Mouse (Mus musculus): ENCODE measurements around the gene Plekha8. TPM values are rescaled to one million over a fixed set of nuclear protein-coding genes. Genes with fewer than 3 reads are reported as not detected.

The Plekha8 gene
- polyA plus RNA-seq, 1 experiment from 2014 or later: 15.0 TPM

- Histone ChIP-seq H3K9ac (peak within 1 kb of the TSS; percentile 77), H3K27me3 (replicated peaks) (peaks cover 8% of the 10 kb centered on the region), H3K27ac (peak within 1 kb of the TSS; percentile 46), H3K4me1 (peaks cover 8% of the 10 kb centered on the region), H3K9me3 (no peaks in the 10 kb centered on the region), H3K4me2 (replicated peaks) (peak within 1 kb of the TSS; percentile 94), H3K4me3 (peak within 1 kb of the TSS; percentile 89), H3K36me3 (no peaks in the 10 kb centered on the region)
- 4% methylated on average over 46 of the region's 48 CpGs for WGBS
- ATAC-seq (ENCODE audit: low FRiP score, low read depth): peak; percentile 96
Measured at GRCm38 (mm10) chr6:54680891-54681745, 86.2 kb downstream of the Plekha8 start, which contains the start of gene Mturn. Mturn (plus strand) TSS chr6:54681624.

DNA sequence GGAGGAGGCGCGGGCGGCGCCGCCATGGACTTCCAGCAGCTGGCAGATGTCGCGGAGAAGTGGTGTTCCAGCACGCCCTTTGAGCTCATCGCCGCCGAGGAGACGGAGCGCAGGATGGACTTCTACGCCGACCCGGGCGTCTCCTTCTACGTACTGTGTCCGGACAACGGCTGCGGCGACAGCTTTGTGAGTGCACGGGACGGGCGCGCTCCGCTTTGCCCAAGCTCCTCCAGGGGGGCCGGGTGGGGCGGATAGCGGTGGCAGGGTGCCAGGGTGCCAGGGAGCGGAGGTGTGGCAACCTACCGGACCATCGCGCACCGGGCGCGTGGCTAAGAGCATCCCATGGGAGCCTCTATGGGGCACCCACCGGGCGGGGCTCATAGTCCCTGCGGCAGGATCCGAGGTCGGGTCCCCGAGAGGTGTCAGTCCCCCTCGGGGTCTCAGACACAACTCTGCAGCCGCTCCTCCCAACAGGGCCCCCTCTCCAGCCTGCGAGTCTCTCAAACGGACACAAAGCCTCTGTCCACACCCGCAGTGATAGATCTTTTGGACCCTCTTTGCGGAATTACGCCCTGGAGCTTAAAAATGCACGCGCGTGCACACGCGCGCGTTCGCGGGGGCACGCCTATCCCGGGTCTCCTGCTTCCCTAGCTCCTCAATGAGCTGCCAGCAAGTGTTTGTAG is 87.0 kb downstream of the Plekha8 start:
- peak overlapping the region; percentile 94 for H3K4me2 ChIP-seq (replicated peaks)
- H3K27me3 ChIP-seq (replicated peaks): peaks cover 8% of the 10 kb centered on the region
- peaks cover 8% of the 10 kb centered on the region for H3K4me1 ChIP-seq
- peak overlapping the region; percentile 77 for H3K9ac ChIP-seq
- peak overlapping the region; percentile 46 for H3K27ac ChIP-seq
- peak overlapping the region; percentile 89 for H3K4me3 ChIP-seq
- H3K9me3 ChIP-seq: no peaks in the 10 kb centered on the region
- WGBS: under 1% methylated on average over 61 of the region's 61 CpGs
- ATAC-seq (ENCODE audit: low FRiP score, low read depth): peak; percentile 77
- no peaks in the 10 kb centered on the region for H3K36me3 ChIP-seq

DNA sequence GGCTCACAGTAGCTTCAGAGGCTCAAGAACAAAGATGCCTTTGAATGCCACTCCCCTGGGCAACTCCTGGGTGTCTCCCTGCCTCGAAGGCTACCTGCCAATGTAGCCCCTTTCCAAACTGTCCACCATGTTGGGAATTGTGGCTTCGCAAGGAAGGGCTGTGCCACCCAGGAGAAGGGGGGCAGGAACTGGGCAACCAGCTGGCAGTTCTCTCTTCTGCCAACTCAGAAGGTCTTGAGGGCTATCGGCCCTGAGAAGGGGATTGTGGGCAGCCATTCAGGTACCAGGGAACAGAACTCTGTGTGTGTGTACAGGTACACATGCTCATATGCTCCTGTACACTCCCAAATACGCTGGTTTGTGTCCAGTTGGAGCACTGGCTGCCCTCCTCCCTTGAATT is 89.2 kb downstream of the Plekha8 start:
- no peak overlapping the region for H3K4me2 ChIP-seq (replicated peaks)
- no peak for ATAC-seq (ENCODE audit: low FRiP score, low read depth)
- H3K9ac ChIP-seq: no peak overlapping the region
- no peaks in the 10 kb centered on the region for H3K9me3 ChIP-seq
- peaks cover 8% of the 10 kb centered on the region for H3K27me3 ChIP-seq (replicated peaks)
- WGBS: 87% methylated on average over 4 of the region's 4 CpGs
- H3K27ac ChIP-seq: no peak overlapping the region
- peaks cover 3% of the 10 kb centered on the region for H3K36me3 ChIP-seq
- H3K4me3 ChIP-seq: no peak overlapping the region
- peaks cover 8% of the 10 kb centered on the region for H3K4me1 ChIP-seq

DNA sequence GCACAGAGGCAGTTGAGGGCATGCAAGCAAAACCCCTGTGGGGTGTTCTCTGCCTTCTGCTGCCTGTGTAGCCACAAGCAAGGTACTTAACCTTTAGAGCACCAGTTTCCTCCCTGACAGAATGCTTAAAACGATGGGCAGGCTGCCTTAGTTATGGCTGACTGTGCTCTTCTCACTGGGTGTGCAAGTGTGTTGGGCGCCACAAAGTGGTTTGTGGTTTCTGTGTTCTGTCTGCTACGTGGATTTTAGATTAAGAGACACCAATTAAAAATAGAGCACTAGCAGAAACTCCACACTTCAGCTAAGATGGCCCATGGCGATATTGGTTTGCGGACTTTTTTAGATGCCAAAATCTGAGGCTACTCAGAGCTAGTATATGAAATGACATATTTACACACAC is 90.2 kb downstream of the Plekha8 start:
- H3K27ac ChIP-seq: no peak overlapping the region
- H3K9me3 ChIP-seq: no peaks in the 10 kb centered on the region
- no peak overlapping the region for H3K4me3 ChIP-seq
- ATAC-seq (ENCODE audit: low FRiP score, low read depth): no peak
- 86% methylated on average over 5 of the region's 5 CpGs for WGBS
- peaks cover 8% of the 10 kb centered on the region for H3K4me1 ChIP-seq
- H3K36me3 ChIP-seq: peaks cover 12% of the 10 kb centered on the region
- no peak overlapping the region for H3K9ac ChIP-seq
- H3K4me2 ChIP-seq (replicated peaks): no peak overlapping the region
- no peaks in the 10 kb centered on the region for H3K27me3 ChIP-seq (replicated peaks)

GRCm38 (mm10) chr6:54685716-54686395 is 90.9 kb downstream of the Plekha8 start:
- H3K4me2 ChIP-seq (replicated peaks): no peak overlapping the region
- WGBS: 85% methylated on average over 14 of the region's 14 CpGs
- peaks cover 18% of the 10 kb centered on the region for H3K36me3 ChIP-seq
- no peak overlapping the region for H3K4me3 ChIP-seq
- no peak overlapping the region for H3K9ac ChIP-seq
- no peak overlapping the region for H3K27ac ChIP-seq
- no peaks in the 10 kb centered on the region for H3K9me3 ChIP-seq
- H3K4me1 ChIP-seq: peaks cover 8% of the 10 kb centered on the region
- no peak for ATAC-seq (ENCODE audit: low FRiP score, low read depth)
- H3K27me3 ChIP-seq (replicated peaks): no peaks in the 10 kb centered on the region

DNA sequence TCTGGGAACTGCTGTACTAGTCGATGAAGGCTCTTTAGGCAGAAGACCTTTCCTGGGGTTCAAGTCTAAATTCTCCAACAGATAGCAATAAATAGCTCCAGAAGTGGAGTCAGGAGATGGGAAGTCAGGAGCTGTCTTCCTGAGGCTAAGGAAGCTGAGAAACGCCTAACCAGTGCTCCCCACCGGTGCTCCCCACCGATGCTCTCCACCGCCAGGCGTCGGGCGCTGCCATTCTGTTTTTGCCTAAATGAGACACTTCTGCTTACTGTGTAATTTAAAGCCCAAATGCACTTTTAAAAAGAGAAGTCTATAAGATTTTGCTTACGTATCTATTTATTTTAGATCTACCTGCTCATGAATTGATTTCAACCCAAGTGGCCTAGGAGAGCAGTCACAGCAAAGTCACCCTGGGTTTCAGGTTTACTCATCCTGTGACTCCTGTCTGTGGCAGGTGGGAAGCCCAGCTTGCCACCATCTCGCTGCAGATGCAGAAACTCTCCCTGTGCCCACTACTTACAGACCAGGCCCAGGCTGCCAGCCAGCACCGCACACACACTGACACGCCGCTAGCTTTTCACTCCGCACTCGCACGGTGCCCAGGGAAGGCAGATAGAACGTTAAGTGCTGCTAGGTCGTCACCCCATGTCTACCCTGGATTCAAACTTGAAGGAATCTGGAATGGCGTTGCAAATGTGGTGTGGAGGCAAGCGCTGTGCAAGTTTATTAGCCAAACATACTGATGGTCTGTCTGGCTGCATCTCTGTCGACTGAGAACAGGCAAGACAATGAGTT is 92.2 kb downstream of the Plekha8 start:
- H3K4me3 ChIP-seq: no peak overlapping the region
- WGBS: 88% methylated on average over 21 of the region's 21 CpGs
- H3K36me3 ChIP-seq: peaks cover 29% of the 10 kb centered on the region
- no peaks in the 10 kb centered on the region for H3K9me3 ChIP-seq
- H3K4me1 ChIP-seq: peaks cover 8% of the 10 kb centered on the region
- ATAC-seq (ENCODE audit: low FRiP score, low read depth): no peak
- no peak overlapping the region for H3K27ac ChIP-seq
- no peak overlapping the region for H3K9ac ChIP-seq
- H3K27me3 ChIP-seq (replicated peaks): no peaks in the 10 kb centered on the region
- no peak overlapping the region for H3K4me2 ChIP-seq (replicated peaks)

- peaks cover 30% of the 10 kb centered on the region for H3K36me3 ChIP-seq
- no peaks in the 10 kb centered on the region for H3K27me3 ChIP-seq (replicated peaks)
- H3K9ac ChIP-seq: no peak overlapping the region
- no peak overlapping the region for H3K4me3 ChIP-seq
- ATAC-seq (ENCODE audit: low FRiP score, low read depth): no peak
- 80% methylated on average over 18 of the region's 18 CpGs for WGBS
- no peak overlapping the region for H3K27ac ChIP-seq
- H3K9me3 ChIP-seq: no peaks in the 10 kb centered on the region
- no peaks in the 10 kb centered on the region for H3K4me1 ChIP-seq
- no peak overlapping the region for H3K4me2 ChIP-seq (replicated peaks)
Measured at GRCm38 (mm10) chr6:54688467-54689323, 93.8 kb downstream of the Plekha8 start.

DNA sequence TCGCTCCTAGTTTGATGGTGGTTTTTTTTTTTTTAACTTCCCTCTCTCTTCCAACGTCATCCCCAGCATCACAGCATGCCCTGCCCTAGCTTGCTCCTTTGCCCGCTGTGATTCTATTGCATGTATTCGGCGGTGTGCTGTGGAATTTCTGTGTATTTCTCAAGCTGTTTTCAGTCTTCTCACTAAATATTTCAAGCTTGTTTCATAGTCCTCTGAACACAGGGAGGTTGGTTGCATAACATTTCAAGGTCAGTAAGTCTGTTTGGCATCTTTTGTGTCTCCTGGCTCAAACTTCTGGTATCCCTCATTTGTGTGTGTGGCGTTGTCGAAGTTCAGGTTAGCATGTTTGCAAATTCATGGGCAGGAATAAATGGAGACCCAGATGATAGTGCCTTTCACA is 94.8 kb downstream of the Plekha8 start:
- no peak overlapping the region for H3K4me2 ChIP-seq (replicated peaks)
- H3K27me3 ChIP-seq (replicated peaks): no peaks in the 10 kb centered on the region
- no peak overlapping the region for H3K9ac ChIP-seq
- WGBS: 83% methylated on average over 7 of the region's 7 CpGs
- H3K9me3 ChIP-seq: no peaks in the 10 kb centered on the region
- H3K4me3 ChIP-seq: no peak overlapping the region
- ATAC-seq (ENCODE audit: low FRiP score, low read depth): no peak
- H3K4me1 ChIP-seq: no peaks in the 10 kb centered on the region
- H3K36me3 ChIP-seq: peaks cover 38% of the 10 kb centered on the region
- no peak overlapping the region for H3K27ac ChIP-seq

- Histone ChIP-seq H3K4me1 (no peaks in the 10 kb centered on the region), H3K4me3 (no peak overlapping the region), H3K27me3 (replicated peaks) (no peaks in the 10 kb centered on the region), H3K36me3 (peaks cover 38% of the 10 kb centered on the region), H3K27ac (no peak overlapping the region), H3K4me2 (replicated peaks) (no peak overlapping the region), H3K9me3 (no peaks in the 10 kb centered on the region), H3K9ac (no peak overlapping the region)
- 86% methylated on average over 13 of the region's 13 CpGs for WGBS
- ATAC-seq (ENCODE audit: low FRiP score, low read depth): no peak
Measured at GRCm38 (mm10) chr6:54690838-54691237, 95.9 kb downstream of the Plekha8 start.

- Histone ChIP-seq H3K27me3 (replicated peaks) (no peaks in the 10 kb centered on the region), H3K4me2 (replicated peaks) (no peak overlapping the region), H3K4me1 (no peaks in the 10 kb centered on the region), H3K36me3 (peaks cover 38% of the 10 kb centered on the region), H3K27ac (no peak overlapping the region), H3K9ac (no peak overlapping the region), H3K4me3 (no peak overlapping the region), H3K9me3 (no peaks in the 10 kb centered on the region)
- ATAC-seq (ENCODE audit: low FRiP score, low read depth): no peak
- 81% methylated on average over 14 of the region's 14 CpGs for WGBS
Measured at GRCm38 (mm10) chr6:54691368-54692116, 96.6 kb downstream of the Plekha8 start.
